Mouse (Mus musculus) duodenum, adult 2 months (tissue): Measurements from ENCODE around the gene Zap70. TPM values are rescaled to one million over a fixed set of nuclear protein-coding genes. Genes with fewer than 3 reads are reported as not detected.

Experiments used
- polyA plus RNA-seq: library from polyadenylated mRNA; depleted of rRNA; stranded (reverse); fragments of >200 nt; gene quantifications from 2 replicates; pipeline ENCODE4 v1.2.3, GENCODE M21; 2012; ENCODE audit warnings: low replicate concordance; rRNA removed

Gene Zap70
- polyA plus RNA-seq: 3.3 and 11.2 TPM in 2 replicates

GRCm38 (mm10) chr1:36761568-36761967, at the start of gene Zap70:
Gene Zap70, plus strand, starts transcription at chr1:36761798.

GRCm38 (mm10) chr1:36714311-36714710, 47.3 kb upstream of the Zap70 start, which contains the start of gene Actr1b:
Gene Actr1b, minus strand, starts transcription at chr1:36714422.

Other genes with a start within 250 kb of the Zap70 start
- 13.4 and 14.5 TPM in 2 replicates for gene Cnnm3, start 249.9 kb upstream of the Zap70 start, polyA plus RNA-seq
- gene Ankrd23, start 224.9 kb upstream of the Zap70 start, polyA plus RNA-seq: 5.7 and 7.3 TPM in 2 replicates
- gene Gm42417, start 222.4 kb upstream of the Zap70 start, polyA plus RNA-seq: not detected in 2 replicates
- 6.2 and 9.5 TPM in 2 replicates for gene Ankrd39, start 214.4 kb upstream of the Zap70 start, polyA plus RNA-seq
- 4.7 and 6.1 TPM in 2 replicates for gene Sema4c, start 203.4 kb upstream of the Zap70 start, polyA plus RNA-seq
- gene Fam178b, start 78.6 kb upstream of the Zap70 start, polyA plus RNA-seq: 0.72 and 1.3 TPM in 2 replicates
- 982 and 1,089 TPM in 2 replicates for gene Cox5b, start 70.3 kb upstream of the Zap70 start, polyA plus RNA-seq
- gene 4933424G06Rik, start 51.6 kb upstream of the Zap70 start, polyA plus RNA-seq: not detected in 2 replicates
- 74.6 and 95.8 TPM in 2 replicates for gene Actr1b, start 47.4 kb upstream of the Zap70 start, polyA plus RNA-seq
- gene Tmem131, start 181.9 kb downstream of the Zap70 start, polyA plus RNA-seq: 16.3 and 21.1 TPM in 2 replicates